Mouse (Mus musculus): ENCODE measurements at regions not wholly inside any gene's neighbourhood (a gene's known extent, or its start where the extent isn't known, plus 50 kb on each side); places are given as distances from the start of the nearest gene placed in this dataset.
"Not testable (repeated sequence)": the region's sequence is repeated elsewhere in the genome, so short reads cannot be mapped to it uniquely, and the experiment has no call there.

- peak; percentile 44 for DNase-seq (ENCODE audit: low spot score)
Measured at GRCm38 (mm10) chr12:29280861-29281630, 247.1 kb upstream of the Myt1l start.

DNA sequence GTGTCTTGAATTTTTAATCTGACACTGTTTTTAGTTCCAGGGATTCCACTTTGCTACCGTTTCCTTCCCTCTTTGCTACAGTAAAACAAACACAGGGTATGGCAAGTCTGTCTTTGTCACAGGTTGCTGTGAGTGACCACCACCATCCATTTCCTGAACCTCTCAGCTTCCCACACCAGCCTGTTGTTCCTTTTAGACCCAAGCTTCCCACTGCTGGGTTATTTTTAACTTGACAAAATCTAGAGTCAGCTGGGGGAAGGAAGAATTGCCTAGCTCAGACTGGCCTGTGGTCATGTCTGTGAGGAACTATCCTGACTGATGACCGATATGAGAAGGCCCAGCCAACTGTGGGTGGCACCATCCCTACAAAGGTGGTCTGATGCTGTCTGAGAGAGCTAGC lies 239.4 kb upstream of the Myt1l start:
- no peak for DNase-seq (ENCODE audit: low spot score)

GRCm38 (mm10) chr12:29290591-29291351 lies 237.4 kb upstream of the Myt1l start:
- DNase-seq (ENCODE audit: low spot score): peak; percentile 98

DNA sequence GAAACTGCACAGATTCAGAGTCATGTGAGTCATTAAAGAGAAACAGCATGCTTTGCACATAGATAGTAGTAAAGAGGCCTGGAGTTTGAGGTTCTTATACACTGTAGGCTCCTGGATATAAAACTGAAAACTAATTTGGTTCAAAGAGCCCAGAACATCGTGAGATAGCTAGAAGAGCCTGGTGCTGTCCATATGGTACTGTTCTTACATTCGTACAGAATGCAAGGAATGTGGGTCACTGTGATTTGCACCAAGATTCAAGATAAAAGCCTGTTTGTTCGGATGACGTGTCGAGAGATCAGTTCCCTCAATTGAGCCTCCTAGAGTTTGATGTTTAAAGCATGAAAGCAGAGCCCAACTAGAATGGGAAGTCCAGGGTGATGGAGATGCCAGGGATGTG lies 230.2 kb upstream of the Myt1l start:
- DNase-seq (ENCODE audit: low spot score): no peak

DNA sequence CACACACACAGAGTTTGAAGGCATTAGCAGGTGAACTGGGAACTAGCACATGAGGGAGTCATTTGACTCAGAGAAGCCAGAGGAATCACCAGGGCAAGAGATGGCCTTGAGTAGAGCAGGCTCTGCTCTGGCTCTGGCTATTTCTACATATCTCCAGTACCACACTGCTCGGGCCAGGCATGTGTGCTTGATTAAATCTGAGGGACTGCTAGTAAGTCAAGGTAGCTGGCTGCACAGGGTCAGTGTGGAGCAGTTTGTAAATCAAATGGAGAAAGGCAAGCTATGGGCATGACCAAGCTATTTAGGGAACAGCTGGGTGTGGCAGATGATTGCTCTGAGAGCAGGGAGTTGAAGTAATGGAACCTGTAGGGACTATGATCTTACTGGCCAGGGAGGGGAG lies 212.5 kb upstream of the Myt1l start:
- no peak for DNase-seq (ENCODE audit: low spot score)

DNA sequence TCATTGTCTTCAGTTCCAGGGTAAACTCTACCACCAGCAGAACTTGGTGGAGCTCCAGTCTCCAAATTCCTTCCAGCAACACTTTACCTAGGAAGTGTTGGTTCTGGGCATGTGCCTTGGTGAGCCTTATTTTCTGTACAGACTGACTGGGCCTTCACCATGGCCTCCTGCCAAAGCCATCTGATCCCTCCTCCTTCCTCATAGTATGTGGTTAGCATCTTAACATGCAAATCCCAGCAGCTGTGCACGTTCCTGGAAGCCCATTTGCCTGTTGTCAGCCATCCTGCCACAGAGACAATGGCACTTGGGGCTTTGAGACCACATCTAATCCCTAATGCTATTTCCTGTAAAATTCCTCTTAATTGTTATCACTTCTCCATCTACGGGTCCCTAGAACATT lies 206.7 kb upstream of the Myt1l start:
- no peak for DNase-seq (ENCODE audit: low spot score)

DNA sequence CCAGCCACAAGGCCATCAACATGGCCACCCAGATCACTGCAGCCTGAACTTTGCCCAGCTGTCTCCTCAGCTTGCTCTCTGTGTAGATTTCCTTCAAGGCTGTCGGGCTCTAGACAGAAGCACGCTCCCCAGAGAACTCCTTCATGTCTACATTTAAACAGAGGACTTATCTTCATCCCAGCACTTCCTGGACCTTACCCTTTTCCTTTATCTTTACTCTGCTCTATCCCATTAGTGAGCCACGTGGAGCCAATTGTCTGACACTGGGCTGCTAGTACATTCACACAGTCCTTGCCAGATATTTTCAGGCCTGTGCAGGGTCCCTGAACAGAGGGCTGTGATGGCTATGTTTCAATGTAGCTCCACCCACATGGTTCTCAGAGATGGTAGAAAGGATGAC lies 204.7 kb upstream of the Myt1l start:
- no peak for DNase-seq (ENCODE audit: low spot score)

- no peak for DNase-seq (ENCODE audit: low spot score)
Measured at GRCm38 (mm10) chr12:29335839-29336469, 192.2 kb upstream of the Myt1l start.

- no peak for DNase-seq (ENCODE audit: low spot score)
Measured at GRCm38 (mm10) chr12:29337336-29337735, 190.8 kb upstream of the Myt1l start.

DNA sequence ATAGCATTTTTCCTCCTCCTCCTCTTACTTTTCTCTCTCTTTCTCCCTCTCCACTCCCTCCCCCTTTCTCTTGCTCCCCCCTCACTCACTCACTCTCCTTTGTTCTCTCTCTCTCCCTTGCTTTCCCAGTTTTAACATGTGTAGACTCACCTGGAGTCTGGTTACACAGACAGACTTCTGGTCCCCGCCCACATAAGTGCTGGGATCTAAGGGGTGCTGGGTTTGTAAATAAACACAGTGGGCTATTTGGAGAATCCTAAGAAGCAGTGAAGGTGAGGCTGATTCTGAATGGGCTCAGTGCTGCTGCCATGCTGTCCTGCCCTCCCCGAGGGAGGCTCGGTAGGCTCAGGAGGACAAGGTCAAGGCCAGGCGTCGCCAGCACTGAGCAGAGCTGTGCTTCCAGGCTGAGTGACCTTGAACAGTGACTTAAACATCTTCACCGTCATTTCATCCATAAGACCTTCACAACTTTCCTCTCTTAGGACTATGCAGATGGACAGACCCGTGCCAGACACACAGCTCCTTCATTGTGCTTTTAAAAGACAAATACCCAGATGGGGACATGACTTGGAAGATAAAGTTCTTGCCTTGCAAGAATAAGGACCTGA lies 186.7 kb upstream of the Myt1l start:
- no peak for DNase-seq (ENCODE audit: low spot score)

GRCm38 (mm10) chr12:29343147-29343852 lies 184.9 kb upstream of the Myt1l start:
- DNase-seq (ENCODE audit: low spot score): no peak

DNA sequence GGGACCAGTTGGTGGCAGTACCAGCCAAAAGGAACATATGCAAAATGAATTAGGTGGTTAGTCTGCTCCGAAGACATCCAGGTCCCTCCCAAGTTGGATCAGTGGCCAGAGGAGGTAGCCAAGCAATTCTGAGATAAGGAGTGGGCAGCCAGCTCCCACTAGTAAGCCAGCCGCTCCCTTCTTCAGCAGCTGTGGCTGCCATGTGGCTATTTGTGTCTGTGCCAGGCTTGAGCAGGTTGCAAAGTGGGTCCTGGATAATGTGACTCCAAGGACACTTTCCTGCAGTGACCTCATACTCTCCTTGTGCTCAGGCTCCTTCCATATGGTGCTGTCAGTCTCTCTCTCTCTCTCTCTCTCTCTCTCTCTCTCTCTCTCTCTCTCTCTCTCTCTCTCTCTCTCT lies 179.5 kb upstream of the Myt1l start:
- DNase-seq (ENCODE audit: low spot score): peak; percentile 40

GRCm38 (mm10) chr12:29349146-29349850 lies 178.9 kb upstream of the Myt1l start:
- no peak for DNase-seq (ENCODE audit: low spot score)

DNA sequence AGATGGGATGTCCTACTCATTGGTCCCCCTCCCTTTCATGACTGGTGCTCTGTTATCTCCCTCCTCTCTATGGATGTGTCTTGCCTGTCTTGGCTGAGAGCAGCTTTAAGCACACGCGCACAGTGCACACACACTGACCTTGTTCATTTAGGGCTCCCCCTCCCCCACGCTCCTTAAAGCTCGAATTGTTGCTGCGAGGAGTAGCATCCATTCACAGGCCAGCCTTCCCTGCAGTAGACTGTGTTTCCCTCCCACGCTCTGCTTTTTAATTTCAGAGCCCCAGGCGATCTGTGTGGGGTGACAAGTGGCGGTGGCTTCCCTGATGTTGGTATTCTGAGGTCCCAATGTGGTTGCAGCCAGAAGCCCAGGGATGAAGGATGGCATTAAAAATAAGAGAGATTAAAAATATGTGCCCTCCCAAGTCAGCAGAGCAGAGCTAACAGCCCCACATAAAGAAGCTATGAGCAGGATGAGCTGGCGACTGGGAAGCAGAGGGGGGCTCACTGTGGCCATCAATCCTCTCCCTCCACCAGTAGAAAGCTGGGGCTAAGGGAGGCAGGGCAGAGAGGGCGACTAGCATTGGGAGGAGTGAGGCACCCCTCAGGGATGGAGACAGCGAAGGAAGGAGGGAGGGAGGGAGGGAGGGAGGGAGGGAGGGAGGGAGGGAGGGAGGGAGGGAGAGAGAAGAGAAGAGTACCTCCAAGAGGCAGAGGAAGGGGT lies 174.2 kb upstream of the Myt1l start:
- DNase-seq (ENCODE audit: low spot score): peak; percentile 30

GRCm38 (mm10) chr12:29354816-29355215 lies 173.4 kb upstream of the Myt1l start:
- DNase-seq (ENCODE audit: low spot score): no peak

- DNase-seq (ENCODE audit: low spot score): no peak
Measured at GRCm38 (mm10) chr12:29356681-29357397, 171.3 kb upstream of the Myt1l start.

GRCm38 (mm10) chr12:29361236-29361635 lies 166.9 kb upstream of the Myt1l start:
- DNase-seq (ENCODE audit: low spot score): no peak

- not testable (repeated sequence) for DNase-seq (ENCODE audit: low spot score)
Measured at GRCm38 (mm10) chr12:29367741-29368106, 160.5 kb upstream of the Myt1l start.

DNA sequence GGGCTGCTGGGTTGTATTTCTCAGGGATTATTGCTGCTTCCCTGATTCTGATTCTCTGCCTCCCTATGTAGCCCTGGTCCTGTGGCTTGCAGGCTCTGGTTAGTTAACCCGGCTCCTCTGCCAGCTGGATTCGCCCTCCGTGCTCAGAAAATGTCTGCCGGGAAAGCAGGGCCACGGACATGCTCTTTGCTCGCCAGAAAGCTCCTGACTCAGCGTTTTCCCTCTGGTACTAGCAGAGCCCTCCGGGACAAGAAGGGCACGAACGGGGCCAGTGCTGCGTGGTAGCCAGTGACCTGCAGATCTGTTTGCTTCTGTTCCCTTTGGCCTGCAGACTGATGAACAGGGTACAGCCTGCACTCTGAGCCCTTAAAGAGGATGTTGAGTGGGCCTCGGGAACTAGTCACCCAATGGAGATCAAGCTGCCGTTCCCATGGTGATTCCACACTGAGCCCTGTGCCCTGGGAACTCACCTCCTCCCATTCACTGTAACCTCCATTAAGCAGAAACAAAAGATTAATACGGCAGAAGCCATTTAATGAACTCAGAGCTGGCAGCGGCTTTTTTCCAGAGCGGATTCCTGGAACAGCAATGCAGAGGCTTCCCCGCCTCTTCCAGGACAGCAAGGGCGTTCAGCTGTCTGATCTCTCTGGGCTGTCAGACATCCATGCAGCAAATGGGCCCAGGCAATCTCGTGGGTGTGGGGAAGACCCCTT lies 159.9 kb upstream of the Myt1l start:
- DNase-seq (ENCODE audit: low spot score): peak; percentile 67
